Mouse (Mus musculus): ENCODE data around the gene Sclt1.
"Not testable (repeated sequence)": the region's sequence is repeated elsewhere in the genome, so short reads cannot be mapped to it uniquely, and the experiment has no call there.

Sclt1 gene

DNA sequence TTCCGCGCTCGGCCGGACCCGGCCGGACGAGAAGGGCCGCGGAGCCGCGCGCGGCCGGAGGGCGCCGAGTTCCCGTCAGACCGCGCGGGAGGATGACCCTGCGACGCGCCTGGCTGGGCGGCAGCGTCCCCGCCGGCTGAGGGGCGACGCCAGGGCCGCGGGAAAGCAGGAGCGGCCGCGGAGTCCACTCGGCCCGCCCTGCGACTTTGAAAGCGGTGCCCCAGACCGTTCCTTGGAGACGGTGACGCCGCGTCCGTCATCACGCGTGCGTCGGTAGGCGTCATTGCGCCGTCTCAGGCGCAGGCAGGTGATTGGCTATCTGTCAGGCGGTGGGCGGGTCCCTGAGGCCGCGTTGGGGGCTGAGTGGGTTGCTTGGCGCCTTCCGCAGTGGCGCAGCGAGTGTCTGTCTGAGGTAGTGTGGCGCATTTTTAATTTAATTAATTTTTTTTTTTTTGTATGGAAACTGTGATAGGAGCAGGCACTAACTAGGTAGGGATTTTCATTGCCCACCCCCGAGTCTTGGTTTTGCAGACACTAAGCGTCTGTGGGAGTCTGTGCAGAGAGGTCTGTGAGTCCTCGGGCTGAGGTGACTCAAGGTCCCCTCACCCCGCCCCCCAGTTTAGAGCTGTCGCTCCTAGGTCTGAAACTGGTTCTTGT, at the start of gene Sclt1, which contains the start of gene D3Ertd751e:
Sclt1 (minus strand) TSS at position 237 of the 657 bp plus-strand sequence.
D3Ertd751e (plus strand) TSS at position 334 of the 657 bp plus-strand sequence.
- peak; percentile 99 for DNase-seq (ENCODE audit: low spot score)

DNA sequence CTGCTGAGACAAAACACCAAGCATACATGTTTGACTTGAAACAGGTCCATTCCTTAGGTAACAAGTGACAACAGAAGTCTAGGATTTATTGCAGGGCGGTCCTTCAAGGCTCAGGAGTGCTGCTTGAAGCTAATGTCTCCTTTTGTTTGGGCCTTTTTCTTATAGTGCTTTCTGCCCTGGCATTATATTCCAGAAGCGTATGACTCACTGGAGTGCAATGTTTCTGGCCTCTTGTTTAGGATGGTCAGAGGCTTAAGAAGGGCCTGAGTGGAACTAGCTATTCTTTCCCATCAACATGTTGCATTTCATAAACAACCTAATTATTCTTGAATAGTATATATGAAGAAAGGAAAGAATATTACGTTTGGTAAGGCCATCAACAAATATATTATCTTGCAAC, 19.8 kb upstream of the Sclt1 start:
- DNase-seq (ENCODE audit: low spot score): no peak

DNA sequence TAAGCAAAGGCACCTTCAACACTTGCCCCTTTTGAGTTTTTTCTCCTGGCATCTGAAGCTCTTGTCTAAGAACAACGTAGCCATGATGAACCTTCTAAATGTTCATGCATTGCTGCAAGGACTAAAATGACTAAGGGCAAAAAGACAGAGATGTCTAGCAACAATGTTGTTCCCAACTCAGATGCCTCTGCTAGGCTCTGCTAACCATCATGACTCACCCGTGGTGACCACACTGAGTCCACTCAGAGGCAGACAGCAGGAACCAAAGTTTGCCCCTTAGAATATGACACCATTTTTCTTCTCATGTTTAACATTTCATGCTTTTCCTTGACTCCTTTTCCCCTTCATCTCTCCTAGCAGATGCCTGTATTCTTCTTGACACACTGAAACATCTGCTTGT, 12.2 kb upstream of the Sclt1 start:
- DNase-seq (ENCODE audit: low spot score): no peak

DNA sequence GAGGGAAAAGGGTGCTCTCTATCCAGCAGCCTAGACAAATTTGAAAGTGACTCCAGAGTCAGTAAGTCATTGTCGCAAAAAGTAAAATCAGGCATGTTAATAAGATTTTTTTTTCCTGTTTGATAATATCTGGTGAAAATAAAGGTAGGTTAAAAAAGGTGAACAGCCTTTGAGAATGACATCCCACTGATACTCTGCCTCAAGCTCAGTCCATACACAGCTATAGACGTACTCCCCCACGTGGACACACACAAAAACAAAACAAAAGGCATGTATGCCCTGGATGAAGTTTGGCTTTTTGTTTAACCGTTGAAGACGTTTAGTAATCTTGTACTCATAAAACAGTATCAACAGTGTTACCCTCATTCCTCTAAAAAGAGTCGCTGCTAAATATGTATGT, 1.1 kb upstream of the Sclt1 start:
- DNase-seq (ENCODE audit: low spot score): peak; percentile 62

DNA sequence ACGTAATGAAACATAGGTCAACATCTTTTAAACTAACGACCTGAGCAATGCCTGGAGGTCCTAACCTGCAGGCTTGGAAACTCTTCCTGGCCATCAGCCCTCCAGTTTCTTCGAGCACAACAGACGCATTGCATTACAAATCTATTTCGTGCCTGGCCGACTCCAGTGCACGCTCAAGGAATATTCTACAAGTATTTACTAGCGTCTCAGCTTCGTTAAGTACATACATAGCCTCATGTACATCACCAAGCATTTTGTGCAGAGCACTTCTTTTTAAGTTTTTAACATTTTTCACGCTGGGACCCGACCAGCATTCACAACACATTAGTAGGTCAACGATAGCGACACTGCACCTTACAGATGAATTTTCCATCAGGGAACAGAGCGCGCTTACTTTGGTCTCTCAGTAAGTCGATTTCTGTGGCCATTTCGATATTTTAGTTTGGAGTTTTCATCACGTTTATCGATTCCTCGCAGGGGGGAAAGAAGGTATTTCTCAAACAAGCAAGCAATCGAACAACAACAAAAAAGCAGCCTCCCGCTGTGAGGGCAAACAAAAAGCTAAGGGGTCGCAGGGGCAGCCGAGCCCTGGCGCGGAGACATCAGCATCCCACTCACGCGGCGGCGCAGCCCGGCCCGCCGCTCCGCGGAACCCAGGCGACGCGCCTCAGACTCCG, 575 bp downstream of the Sclt1 start:
- DNase-seq (ENCODE audit: low spot score): peak; percentile 51

DNA sequence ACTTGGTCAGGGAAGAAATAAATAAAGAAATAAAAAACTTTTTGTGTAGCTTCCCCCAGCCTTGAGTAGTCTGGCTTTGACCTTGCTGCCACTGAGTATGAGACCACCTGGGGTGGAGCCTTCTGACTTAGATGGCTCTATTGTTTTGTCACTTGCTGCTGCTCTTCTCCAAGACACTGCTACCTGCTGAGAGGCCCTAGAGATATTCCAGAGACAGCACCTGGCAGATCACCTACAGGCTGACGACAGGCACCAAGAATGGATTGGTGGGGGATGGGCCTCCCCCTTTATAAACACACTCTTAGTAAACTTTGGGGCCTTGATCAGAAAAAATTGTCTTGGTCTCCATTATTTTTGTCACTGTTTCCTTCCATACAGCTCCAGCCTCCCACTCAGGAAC, 46.6 kb downstream of the Sclt1 start:
- no peak for DNase-seq (ENCODE audit: low spot score)

DNA sequence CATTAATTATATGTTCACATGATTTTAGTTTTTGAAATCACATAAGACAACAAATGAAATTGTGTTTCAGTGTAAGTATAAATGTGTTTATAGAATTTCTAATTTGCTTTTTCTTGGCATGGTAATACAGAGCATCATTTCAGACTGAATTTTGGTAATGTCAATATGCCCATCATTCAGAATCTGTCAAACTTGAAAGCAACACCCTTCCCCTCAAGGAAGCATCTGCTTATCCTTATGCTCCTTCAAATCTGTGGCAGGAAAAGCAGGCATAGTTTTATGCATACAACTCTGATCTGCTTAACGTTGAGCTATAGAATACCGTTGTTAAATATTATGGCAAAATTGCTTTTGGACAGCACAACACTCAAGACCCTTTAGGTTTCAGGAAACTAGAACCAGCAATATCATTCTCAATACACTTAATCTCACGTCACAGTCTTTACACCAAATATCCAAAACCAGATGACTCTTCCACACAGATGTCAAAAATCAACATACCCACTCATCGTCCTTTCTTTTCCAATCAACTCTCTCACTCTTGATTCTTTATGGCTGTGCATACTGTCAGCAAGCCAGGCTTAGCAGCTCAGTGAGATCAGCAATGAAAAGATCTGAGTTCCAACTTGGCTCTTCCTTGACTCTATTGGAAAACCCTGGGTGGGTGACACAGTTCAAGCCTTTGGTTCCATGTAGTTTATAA, 49.7 kb downstream of the Sclt1 start:
- no peak for DNase-seq (ENCODE audit: low spot score)

DNA sequence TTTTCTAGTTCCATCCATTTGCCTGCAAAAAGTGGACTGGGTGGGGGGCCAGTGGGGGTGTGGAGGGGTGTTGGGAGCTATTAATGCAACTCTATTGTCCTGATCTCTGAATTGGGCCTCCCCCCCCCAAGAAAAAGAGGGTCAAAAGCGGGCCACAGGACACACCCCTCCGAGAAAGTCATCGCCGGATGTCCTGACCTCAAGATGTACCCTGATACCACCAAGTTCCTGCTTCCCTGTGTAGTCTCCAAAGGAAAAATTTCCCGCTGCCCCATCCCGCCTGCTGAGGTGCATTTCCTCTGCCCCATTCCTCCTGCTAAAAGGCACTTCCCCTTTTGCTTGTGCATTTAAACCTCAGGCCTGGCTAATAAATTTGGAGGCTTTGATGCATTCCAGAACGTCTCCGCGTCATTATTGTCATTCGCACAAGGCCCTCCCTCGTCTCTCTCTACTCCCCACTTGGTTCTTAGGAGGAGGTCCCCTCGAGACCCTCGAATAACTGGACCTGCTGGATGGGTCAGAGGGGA, 52.1 kb downstream of the Sclt1 start:
- not testable (repeated sequence) for DNase-seq (ENCODE audit: low spot score)

DNA sequence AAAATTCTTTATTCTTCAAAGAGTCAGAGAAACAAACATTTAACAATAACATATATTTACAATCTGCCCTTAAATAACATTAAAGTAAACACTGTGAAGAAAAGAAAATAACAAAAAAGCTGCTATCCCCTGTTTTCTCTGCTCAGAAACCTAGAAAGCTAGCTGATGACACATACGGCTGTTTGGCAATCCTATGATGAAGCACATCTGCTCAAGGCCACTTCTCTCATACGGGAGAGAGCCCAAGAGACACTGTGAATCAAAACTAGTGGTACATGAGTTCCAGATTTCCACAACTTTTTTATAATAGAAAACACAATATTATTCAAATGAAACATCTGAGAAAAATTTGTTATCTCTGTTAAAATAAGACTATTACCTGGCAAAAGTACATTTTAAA, 55.9 kb downstream of the Sclt1 start:
- DNase-seq (ENCODE audit: low spot score): no peak

DNA sequence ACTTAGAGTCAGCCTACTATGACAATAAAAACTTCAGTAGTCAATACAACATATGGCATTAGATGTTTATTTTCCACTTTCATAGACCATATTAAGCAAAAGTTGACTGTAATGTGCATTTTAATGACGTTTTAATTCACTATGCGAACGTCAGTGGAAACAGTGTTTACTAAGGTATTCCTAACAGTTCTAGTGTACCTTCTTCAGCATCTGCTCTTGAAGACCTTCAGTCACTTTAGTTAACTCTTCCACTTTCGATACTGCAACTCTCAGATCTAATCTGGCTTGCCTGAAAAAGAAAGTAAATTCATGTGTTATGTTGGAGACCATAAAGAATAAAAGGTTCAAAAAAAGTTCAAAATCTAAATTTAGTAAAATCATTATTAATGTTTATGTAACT, 60.2 kb downstream of the Sclt1 start:
- no peak for DNase-seq (ENCODE audit: low spot score)

DNA sequence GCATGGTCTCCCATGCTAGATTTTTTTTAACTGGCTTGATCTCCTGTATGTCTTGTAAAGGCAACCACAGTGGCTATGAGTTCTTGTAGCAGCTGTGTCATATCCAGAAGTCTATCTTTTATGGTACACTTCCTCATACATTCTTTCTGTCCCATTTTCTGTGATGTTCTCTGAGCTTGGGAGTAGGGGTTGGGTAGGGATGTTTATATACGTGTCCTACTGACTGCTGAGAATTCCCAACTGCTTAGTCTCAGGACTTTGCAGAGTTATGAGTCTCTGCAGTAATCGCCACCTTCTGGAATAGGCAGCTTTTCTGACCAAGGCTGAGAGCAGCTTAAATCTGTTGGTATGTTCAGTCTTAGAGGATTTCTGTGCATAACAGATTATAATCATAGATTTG, 65.7 kb downstream of the Sclt1 start:
- no peak for DNase-seq (ENCODE audit: low spot score)

DNA sequence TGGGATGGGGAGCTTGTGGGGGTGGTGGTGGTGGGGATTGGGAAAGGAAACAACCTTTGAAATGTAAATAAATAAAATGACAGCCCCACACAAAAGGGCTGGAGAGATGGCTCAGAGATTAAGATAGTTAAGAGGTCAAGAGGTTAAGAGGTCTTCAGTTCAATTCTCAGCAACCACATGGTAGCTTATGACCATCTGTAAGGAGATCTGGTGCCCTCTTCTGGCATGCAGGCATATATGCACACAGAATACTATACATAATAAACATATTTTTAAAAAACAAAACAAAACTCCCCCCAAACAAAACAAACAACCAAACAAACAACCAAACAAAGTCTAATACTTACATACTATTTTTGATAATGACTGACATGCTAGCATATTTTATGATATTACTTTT, 67.5 kb downstream of the Sclt1 start:
- no peak for DNase-seq (ENCODE audit: low spot score)

DNA sequence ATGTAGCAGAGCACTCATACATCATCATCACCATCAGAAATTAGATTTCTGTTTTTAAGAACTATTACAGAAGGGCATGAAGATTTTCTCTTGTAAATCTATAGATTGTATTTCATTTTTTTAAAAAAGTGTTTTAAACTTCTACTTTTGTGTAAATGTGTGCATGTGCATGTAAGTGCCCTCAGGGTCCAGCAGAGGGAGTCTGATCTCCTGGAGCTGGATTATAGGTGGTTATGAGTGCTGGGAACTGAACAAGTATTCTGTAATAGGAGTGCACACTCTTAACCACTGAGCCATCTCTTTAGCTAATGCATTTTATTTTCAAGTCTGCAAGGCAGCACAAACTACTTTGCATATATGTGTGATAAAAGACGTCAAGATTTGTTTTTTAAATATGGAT, 86.7 kb downstream of the Sclt1 start:
- DNase-seq (ENCODE audit: low spot score): no peak

DNA sequence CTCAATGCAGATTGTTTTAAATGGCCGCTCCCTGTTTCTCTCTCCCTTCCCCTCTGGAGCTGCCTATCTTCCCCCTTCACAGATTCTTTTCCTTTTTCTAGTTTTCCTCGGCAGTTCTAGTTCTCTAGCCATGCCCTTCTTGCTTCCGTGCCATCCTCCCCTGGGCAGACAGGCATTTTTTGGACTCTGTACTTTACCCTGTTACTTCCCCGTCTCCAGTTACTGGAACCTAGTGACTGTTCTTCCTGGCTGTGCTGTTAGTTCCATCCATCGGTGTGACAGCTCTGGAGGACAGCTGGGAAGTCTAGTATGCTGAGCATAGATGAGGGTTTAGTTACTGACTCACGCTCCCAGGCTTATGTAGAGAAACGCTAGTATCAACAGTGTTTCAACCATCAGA, 121.3 kb downstream of the Sclt1 start:
- no peak for DNase-seq (ENCODE audit: low spot score)

DNA sequence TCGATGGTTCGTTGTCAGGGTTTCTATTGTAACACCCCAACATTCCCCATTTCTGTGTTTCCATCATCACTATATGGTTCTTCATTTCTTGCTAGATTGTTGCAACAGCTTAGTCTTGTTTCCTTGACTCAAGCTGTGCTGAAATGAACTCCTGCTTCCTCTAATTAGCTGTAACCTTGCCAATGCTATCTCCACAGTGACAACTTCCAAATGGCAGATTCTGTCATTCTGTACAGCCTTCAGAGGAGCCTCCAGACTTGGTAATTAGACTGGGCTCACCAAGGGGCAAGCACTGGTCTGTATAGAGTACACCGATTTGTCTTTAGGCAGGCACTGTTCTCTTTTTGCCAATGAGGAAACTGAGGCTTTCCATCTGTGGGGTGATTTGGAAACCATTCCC, 123.8 kb downstream of the Sclt1 start:
- DNase-seq (ENCODE audit: low spot score): peak; percentile 43

DNA sequence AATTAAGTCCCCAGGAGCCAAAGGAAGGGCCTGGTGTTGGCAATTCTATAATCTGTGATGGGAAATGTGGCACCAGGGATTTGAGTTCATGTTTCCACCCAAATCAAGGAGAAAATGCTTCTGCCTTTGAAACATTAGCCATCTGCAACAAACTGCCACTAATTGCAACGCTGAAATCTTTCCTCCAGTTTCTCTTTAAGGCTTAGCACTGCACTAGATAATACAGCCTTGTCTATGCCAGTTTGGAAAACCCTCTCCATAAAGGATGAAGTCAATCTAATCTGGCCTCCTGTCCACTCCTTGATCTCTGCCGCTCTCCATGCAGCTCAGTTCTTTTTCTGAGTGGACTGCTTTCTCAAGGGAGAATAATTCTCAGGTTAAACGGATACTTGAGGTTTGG, 124.3 kb downstream of the Sclt1 start:
- DNase-seq (ENCODE audit: low spot score): no peak

DNA sequence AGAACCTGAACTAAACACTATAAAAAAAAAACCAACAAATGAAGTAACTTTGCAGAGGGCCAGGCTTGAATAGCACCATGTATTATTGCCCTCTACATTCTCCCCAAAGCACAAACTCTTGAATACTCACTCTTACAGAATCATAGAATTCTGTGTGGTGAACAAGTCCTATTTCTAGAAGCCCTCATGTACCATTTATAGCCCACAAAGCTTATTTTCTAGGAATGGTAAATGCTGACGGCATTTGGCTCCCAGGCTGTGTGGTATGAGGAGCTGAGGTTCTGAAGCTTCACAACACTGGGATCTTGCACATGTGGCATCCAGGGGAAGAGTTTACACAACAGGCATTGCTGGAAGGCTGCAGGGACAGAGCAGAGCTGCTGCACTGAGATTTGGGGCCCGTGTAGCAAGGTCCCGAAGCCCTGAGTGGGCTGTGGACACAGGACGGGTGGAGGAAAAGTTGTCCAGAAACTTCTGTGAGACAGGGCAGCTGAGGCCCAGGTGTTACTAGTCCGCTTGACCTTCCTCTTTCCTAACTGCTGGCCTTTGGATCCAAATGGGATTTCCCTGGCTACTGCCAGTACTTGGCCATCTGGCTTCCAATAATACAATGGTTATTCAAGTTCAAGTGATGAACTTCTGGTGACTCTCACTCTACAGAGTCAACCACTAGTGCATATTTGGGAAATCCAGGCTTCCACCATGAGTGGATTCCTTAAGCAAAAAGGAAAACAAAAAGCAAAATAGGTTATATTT, 127.9 kb downstream of the Sclt1 start:
- DNase-seq (ENCODE audit: low spot score): no peak

DNA sequence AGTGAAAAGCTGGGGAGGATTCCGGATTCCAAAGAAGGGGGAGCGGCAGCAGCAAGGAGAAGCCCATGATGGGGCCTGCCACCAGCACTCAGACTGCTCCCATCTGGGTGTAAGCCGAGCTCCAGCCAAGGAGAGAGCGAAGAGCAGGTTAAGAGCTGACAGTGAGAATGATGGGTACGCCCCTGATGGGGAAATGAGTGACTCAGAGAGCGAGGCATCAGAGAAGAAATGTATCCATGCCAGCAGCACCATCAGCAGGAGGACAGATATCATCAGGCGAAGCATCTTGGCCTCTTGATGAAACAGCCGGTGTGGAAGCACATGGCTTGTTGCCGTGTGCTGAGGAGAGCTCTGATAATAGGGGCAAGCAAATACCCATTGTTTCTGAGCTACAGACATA, 128.6 kb downstream of the Sclt1 start:
- peak; percentile 77 for DNase-seq (ENCODE audit: low spot score)

DNA sequence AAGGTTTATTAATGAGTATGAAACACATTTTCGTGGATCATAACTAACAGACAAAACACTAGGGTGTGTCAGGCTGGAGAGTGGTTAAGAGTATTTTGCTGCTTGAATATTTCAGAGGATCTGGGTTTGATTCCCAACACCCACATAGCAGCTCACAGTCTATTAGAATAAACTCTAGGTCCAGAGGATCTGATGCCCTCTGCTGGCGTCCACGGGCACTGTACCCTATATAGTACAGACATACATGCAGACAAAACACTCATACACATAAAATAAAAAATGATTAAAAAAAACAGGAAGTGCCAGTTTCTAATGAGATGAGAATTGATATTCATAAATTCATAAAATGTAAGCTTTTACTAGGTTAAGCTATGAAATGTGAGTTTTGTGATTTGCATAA, 130.1 kb downstream of the Sclt1 start:
- DNase-seq (ENCODE audit: low spot score): no peak

DNA sequence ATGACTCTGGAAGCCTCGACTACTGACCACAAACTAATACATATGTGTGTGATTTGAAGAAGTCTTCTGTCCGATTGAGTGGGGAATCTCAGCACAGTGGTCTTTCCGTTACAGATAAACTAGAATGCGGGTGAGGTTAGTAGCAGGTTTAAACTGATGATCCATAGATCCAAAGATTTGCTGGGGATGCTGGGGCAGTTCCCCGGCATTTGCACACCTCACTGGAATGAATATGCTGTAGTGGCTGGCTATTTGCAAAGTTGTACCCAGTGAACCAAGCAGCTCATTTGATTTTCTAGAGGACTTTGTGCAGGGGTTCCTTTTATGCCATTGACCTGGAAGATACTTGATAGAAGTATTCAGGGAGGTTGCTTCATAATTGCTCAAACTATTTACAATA, 133.2 kb downstream of the Sclt1 start:
- DNase-seq (ENCODE audit: low spot score): no peak

DNA sequence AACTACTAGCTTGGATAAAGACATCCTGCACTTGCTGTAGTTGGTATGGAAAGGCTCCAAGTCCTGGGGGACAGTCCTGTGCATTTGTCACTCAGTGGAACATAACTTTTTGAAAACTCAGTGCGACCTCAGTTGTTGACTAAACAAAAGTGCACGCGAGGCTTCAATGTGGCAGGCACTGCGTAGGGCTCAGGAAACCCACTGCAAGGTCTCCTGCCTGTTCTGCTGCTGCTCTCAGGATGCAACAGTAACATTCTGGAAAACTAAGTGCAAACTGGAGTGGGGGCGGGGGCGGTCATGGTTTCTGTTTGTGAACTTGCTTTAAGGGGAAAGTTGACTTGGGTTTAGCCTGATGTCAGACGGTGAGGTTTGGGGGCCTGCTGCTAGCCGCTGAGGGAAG, 134.8 kb downstream of the Sclt1 start:
- no peak for DNase-seq (ENCODE audit: low spot score)

DNA sequence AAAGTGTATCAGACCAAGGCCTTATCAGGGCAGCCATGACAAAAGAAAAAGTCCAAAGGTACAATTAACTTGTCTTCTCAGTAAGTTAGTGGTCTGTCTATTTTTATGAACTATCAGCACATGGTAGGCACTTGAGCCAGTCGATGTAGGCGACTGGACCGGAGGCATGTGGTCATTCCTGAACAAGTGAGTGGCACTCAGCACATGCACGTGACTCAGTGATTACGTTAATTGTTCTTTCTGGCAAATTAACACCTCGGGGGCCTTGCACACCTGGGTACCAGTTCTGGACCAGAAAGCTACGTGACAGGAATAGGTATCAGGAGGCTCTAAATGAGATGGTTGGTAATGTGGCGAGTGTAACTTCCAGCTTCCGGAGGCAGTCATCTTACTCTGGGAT, 135.3 kb downstream of the Sclt1 start:
- DNase-seq (ENCODE audit: low spot score): no peak

DNA sequence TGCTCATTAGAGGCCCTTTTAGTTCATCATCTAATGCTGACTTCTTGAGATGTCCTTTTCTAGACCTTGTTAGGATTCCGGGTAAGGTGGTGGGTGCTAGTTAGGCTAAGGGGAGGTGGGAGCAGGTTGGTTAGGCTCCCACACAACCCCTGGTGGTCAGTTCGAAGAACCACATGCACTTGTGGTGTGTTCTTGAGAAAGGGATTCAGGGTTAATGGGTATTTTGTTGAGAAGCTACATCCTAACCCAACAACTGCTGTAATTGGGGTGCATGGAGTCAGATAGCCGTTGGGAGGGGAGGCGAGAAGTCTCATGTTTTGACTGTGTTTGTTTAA, 136.0 kb downstream of the Sclt1 start:
- no peak for DNase-seq (ENCODE audit: low spot score)

All from MN1 (cell line).